Mouse (Mus musculus) cerebellum, adult 8-10 months (tissue): ENCODE results near the gene Slc26a8.

Experiments used
- DNase-seq: peaks from one replicate; pipeline ENCODE4 v3.0.0; 2022

The Slc26a8 gene

DNA sequence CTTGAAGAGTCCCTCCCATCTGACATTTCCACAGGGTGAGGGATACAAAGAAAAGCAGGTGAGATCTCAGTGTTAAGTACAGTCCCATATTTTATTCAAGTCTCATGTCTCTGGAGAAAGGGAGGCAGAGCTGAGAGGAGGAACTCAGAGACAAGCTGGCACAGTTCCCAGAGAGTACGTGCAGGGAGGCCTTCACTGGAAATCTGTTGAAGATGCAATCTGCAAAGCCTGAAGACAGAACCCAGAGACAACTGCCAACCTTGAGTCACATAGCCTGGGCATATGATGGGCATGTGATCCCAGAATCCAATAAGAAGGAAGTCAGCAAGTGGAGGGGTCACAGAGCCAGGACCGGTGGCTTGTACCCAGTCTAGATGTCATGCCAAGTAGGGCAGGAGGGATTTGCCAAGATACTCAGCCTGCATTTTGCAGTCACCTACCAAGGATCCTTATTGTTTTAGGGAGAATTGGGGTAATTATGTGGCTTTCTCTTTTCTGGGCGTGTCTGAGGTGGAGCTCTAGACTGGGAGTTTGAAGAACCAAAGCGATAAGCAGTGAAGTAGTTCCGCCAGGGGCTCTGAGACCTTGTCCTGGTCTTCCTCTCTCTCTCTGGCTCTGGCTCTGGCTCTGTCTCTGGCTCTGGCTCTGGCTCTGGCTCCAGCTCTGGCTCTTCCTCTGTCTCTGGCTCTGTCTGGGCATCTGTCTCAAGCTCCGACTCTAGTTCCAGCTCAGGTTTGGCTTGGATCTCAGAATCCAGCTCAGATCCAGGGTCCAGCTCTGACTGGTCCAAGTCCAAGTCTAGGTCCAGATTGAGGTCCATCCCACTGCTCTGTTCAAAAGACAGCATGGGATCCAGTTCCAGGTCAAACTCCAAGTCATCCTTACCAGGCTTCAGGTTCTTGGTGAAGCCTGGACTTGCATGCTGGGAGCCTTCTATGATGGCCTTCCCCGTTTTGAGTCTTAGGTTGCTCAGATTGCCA lies 52.0 kb downstream of the Slc26a8 start:
- DNase-seq: no peak

DNA sequence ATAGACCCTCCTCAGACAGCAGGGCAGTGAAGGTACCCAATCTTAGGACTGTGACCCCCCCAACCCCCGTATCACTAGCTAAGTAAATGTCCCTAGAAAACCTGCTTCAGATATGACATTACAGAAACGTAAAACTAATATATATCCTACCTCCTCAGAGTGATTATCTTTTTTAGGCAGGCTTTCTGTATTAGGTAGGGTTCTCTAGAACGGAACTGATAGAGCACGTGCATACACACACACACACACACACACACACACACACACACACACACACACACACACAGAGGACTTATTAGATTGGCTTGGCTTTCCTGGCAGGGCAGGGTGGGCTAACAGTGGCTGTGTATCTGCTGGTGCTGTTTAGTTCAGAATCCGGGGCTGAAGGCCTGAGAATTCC lies 54.2 kb downstream of the Slc26a8 start:
- no peak for DNase-seq

DNA sequence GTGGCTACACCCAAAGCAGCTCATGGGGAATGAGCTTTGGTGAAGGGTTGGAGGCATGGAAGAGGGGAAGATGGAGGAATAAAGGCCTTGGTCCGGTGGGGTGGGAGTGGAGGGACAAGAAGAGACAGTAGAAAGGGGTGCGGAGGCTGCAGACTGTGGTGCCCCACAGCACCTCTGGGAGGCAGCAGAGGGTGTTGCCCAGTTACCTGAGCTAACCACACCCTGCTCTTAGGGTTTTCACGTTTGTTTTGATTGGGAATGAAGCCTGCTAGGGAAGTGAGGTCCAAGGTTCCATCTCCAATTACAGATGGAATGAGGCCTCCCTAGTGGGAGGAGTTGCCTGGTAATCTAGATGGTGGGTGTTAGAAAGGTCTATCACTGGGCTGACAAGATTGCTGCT lies 60.9 kb downstream of the Slc26a8 start:
- no peak for DNase-seq

DNA sequence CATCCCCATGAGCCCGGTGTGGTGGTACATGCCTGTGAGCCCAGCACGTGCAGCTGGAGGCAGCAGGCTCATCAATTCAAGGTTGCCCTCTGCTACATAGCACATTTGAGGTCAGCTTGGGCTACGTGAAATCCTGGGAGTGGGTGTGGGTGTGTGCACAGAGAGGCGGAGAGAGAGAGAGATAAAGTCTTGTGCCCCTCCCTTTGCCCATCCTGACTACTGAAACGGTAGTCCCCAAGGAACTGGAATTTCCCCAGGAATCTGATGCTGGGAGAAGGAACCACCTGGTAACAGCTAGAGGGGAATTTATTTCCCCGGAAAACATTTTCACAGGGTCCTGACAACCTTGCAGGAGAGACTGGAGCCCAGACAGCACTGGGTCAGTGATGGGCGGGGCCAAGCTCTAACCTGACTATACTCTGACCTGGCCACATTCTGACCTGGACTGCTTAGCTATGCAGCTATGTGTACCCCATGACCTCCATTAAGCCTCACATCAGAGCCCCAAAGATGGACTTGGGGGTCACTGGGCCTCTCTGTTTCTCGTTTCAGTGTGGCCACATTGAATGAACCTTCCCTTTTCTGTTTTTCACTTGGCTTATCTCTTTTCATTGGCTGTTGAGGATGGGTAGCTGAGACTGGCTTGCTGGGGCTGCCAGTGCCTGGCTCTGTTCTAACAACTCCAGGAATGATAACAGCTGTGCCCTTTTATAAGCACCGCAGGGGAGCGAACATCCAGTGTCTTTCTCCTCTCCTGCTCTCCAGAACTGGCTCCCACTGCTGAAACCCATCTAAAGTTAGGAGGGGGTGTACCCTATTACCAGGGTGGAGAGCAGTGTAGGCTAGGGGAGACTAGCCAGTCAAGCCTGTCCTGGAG lies 61.5 kb downstream of the Slc26a8 start:
- no peak for DNase-seq

DNA sequence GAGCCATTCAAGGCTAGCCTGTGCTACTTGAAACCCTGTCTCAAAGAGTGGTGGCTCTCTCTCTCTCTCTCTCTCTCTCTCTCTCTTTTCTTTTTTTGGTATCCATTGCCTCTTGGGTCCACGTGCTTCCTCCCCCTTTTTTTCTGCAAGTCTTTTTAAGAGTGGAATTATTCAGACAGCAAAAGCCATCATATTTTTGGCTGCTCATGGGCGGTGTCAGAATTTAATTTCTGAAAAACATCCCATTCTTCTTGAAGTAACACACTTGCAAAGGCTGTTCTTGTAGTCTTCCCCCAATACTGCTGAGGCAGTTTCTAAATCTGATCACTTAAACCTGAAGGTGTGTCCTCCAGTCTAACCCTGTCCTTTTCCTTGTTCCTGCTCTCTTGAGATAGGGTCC lies 63.1 kb downstream of the Slc26a8 start:
- DNase-seq: no peak

DNA sequence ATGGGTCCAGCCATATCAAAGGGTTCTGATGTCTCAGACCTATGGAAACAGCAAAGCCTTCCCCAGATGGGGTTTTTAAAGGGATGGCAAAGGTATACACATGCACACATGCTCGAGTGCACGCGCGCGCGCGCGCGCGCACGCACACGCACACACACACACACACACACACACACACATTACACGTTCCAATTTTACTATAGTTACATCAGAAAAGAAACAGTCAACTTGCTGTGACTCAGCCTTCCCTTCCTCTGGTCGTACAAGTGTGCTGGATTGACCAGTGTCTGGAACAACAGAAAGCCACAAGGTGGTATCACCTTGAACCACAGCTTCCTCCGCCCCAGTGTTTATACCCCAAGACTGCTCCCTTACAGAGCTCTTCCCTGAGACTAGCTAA lies 64.7 kb downstream of the Slc26a8 start:
- no peak for DNase-seq

DNA sequence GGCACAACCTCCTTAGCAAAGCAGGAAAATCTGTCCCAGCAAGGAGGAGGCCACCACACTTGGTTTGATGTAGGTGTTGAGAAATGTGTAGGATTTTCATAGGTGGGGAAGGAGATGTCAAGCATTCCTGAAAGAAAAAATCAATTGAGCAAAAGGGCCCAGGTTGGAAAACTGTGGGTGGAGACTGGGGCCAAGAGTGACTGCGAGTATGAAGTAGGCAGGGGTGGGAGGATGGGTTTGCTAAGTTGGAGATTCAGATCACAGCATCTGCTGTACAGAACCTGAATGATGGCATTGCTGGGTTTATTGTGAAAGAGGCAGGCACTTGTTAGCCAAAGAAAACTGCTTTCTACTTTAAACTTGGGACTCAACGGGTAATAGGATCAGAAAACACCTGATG lies 65.2 kb downstream of the Slc26a8 start:
- no peak for DNase-seq

DNA sequence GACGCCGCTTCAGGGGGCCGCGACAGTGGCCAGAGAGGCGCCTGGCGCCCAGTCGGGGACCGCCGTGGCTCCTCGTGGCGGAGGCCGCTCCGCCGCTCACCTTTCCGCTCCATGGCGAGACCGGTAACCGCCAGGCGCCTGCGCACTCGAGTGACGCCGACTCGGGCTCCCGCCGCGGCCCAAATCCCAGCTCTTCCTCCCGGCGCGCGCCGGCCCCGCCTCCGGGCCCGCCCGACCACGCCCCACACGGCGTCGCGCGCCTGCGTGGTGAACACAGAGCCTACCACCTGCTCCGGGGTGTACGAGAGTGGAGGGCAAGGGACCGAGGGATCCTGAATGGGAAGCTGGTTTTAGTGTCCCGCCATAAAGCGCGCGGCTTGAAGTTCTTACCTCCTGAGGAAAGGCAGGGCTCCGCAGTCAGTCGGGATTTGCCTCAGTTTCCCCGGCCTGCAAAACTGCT lies 67.7 kb downstream of the Slc26a8 start, which contains the start of gene Srpk1:
Gene Srpk1 (minus strand): TSS at position 410 of the 460 bp plus-strand sequence.
- peak; percentile 91 for DNase-seq

DNA sequence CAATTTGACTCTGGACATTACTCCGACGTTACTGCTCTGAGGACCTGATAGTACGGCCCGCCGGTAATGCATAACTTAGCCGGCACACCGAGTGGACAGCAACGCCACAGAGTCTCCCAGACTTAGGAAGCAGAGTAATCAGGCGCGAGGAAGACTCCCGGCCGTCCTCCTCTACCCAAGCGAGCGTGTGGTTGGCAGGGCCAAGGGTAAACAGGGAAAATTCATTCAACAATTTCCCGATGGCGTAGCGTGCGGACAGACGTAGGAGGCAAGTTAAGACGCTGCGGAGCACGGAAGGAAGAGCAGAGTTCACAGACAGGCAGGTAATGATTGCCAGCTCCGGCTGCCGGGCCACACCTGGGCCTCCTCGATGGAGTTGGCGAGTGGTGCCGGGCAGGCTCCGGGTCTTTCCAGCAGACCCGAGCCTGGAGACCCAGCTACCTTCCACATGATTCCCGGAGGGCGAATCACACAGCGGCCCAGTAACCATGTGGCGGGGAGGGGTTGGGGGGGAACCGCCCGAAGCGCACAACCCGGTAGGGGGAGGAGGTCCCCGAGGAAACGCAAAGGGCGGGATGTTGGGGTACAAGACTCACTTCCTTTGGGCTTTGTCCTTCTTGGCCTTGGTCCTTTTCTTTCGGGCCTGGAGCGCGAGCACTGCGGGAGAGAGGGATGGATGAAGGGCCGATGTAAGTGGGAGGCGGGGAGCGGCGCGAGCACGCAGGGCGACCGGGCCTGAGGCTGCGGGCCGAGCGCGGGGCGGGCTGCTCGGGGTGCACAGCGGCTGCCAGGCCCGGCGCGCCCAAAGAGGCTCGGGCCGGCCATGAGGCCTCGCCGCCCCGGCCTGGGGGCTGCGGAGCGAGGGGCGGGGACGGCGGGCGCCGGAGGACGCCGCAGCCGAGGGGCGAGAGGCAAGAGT lies 68.4 kb downstream of the Slc26a8 start:
- DNase-seq: no peak

DNA sequence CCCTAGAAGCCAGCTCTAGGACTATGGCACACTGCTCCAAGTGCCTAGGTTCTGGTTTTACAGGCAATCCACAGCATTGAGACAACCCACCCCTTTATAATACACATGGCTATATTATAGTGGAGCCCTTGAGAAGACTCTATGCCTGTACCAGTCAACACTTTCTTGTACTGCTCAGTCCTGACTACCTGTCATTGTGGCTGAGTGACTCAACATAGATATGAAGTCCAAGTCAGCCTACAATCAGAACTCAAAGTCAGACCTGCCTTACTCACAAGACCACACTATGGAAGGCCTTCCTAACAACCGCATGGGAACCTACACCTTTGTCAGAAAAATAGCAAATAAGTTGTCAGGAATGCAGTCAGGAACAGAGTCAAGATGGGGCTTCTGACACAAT lies 71.3 kb downstream of the Slc26a8 start:
- no peak for DNase-seq

DNA sequence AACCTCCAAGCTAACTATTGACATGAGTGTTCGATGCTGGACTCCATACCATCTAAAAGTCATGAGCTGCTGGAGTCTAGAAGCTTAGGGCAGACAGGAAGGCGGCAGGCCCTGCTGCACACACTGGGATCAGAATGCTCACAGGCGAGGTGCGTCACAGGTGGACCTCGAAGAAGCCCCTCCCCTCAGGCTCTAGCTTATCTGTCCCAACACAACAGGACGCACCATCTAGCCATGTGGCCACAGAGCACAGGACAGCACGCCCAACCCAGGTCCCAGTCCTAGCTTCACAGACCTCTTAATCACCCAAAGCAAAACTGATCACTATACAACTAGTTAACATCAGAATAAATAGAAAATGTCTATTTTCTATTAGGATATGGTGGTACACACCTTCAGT lies 71.9 kb downstream of the Slc26a8 start:
- DNase-seq: no peak

DNA sequence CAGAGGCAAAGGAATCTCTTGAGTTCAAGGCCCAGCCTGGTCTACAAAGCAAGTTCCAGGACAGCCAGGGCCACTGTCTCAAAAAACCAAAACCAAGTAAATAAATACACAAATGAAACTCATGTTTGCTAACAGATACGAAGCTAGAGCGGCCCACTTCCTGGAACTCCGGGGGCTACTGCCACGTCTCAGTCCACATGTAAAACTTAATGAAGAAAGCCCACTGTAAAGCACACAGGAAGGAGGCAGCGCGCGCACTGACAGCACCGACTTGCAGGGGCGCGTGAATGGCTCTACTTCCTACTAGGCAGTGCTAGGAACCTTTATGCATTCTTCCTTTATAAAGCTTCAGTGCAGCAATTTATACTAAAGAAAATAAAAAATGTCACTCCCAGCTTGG lies 72.4 kb downstream of the Slc26a8 start:
- DNase-seq: no peak

DNA sequence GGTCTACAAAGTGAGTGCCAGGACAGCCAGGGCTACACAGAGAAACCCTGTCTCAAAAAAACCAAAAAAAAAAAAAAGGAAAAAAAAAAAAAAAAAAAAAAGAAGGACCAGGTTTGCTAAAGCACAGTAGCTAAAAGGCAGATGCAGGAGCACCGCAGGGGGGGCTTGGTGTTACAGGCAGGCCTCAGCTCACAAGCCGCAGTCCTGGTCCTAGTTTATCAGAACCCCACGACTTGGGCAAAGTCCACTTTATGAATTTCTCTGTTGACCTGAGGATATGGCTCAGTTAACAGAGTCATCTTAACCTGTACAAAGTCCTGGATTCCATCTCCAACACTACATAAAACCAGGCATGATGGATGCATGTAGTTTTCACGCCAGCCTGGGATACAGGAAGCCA lies 74.7 kb downstream of the Slc26a8 start:
- no peak for DNase-seq

DNA sequence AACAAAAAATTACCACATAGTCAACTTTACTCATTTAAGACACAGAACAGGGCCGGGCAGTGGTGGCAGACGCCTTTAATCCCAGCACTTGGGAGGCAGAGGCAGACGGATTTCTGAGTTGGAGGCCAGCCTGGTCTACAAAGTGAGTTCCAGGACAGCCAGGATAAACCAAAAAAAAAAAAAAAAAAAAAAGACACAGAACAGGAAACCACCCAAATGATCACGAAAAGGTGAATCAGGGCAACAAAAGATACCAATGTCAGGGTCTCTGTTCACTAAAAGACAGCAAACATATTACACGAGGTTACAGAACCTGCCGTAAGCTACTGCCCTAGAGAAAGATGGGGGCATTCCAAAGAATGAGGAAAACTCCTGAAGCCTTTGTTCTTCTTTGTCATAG lies 76.9 kb downstream of the Slc26a8 start:
- DNase-seq: no peak

DNA sequence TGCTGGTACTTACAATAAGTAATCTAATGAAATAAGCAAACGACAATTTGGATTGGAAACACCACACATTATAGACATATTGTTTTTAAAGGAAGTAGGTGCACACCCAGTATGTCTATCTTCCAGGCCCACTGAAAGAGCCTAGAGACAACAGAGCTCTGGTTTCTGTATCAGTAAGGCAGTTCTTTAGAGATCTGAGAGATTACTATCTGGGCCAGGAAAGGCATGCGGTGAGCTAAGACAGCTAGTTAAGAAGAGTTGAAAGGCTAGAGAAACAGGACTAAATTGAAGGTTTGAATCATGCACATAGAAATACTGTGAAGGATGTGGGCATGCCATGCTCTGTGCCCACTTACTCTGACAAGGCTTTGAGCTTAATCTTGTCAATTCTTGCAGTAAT lies 77.4 kb downstream of the Slc26a8 start:
- DNase-seq: no peak

DNA sequence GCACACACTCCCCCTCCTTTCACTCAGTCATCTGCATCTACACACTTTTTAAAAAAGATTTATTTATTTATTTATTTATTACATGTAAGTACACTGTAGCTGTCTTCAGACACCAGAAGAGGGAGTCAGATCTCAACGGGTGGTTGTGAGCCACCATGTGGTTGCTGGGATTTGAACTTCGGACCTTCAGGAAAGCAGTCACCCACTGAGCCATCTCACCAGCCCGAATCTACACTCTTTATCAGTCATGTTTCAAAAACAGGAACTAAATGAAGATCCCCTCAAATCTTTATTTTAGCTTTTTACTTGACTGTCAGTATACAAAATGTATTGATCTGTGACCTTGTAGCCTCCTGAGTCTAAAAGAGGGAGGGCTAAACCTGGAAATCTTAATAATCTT lies 80.5 kb downstream of the Slc26a8 start:
- no peak for DNase-seq

DNA sequence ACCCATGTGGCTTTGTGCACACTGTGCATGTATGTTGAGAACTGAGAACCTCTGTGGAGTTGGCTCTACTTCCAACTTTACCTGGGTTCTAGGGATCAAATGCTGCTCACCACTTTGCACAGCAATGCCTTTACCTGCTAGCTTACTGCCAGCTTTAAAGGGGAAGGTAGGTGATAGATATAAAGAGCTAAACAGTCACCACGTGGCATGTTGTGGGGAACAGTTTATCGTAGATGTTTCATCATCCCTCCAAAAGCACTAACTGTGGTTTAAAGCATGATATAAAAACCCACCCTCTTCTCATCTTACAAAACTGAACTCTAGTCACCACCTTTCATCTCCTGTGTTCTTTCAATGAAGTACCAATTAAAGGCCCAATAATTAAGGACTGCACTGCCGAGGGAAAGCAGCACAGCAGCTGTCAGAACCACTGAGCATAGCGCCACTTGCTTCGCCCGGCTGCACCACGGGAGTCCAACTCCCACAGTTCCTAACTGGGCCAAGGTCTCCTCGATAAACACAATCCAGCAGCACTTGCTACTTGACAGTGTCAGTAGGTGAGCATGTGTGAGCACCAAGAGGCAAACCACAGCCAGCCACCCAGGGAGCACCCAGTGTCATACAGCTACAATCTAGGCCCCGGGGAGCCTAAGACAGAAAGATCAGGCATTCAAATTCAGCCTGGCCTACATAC lies 88.3 kb downstream of the Slc26a8 start:
- no peak for DNase-seq

DNA sequence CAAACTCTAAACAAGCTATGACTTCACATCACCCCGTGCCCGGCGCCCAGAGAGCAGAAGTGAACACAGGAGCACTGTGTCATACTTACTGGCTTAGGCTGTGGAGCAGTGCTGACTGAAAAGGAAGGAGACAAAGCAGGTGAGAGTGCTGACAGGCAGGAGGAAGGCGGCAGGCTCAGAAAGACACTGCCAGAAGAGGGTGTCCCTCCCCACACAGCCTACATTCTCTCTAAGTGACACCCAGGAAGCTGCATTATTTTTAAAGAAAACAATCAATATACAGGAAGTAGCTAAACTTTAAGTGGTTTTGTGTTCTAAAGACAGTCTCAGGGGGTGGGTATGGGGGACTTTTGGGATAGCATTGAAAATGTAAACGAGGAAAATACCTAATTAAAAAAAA lies 89.3 kb downstream of the Slc26a8 start:
- no peak for DNase-seq

DNA sequence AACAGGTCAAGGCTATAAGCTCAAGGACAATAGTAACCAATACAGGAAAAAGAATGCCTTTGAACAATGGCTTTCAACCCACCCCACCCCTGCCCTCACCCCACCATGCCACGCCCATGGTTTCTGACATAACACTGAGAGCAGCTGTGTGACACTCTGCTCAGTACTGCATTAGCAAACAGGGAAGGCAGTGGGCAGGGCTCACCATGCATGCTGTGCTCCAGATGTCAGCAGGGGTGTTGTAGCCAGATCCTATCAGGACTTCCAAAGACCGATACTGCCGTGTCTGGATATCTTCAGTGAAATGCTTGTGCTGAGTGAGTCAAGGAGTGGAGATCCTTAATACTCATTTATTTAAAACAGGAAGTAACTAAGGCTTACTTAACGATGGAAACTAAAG lies 96.1 kb downstream of the Slc26a8 start:
- no peak for DNase-seq

DNA sequence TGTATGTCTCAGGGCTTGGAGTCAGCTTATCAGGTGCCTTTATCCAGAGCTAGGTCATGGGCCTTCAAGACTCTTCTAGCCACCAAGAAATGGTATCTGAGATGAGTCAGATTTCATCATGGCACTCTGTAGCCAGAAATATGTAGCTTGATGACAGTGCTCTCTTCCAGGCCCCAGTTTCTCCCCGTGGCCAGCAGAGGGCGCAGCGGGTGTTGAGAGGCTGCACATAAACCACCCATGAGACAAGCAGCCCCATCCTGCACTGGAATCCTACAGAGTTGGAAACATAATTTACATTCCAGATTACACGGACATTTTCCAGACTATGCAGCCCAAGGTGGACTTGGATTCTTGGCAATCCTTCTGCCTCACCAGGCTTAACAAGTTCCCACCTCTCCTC lies 97.0 kb downstream of the Slc26a8 start:
- DNase-seq: peak; percentile 64

DNA sequence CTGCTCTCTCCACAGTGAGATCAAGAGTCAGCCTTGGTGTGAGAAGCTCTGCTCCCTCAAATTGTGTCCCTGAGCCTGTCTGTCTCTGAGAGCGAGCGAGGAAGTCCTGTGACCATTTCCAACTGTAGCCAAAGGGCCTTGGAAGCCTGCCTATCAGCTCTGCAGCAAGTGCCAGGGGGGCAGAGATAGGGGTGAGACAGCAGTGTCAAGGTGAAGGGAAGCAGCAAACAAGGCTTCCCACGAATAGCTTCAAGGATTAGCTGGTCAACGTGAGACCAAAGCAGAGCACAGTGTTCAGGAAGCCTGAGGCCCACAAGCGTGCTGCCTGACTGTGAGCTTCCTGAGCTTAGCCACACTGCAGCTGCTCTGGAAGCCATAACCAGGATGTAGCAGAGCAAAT lies 98.6 kb downstream of the Slc26a8 start:
- DNase-seq: no peak

DNA sequence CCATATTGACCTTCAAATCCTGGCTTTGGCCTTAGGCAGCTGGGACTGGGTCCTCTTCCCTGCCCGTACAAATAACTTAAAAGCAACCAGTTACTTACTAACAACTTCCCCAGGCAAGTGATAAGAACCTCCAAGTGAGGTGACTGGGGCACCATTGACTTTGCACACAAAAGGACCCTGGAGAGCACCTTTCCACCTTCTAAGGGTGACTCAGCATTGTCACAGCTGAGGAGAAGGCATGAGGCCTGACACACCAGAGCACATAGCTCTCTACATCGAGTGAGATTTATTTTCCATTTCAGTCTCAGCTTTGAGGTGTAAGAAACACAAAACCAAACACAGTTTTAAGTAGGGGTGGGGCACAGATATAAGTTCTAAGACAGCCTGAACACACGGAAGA lies 99.4 kb downstream of the Slc26a8 start:
- no peak for DNase-seq
